ENCODE assay signal across 17 mouse cellular contexts in genomic region chr10:106254106-106254505, GRCm38 (mm10).
"Had no signal": no experiment of that assay in that cellular context is flagged by ENCODE, and none has a peak within 500 bp of the region (broad histone marks: within the 10 kb centered on the region; RNA-seq: fewer than 3 reads in every experiment).

No protein-coding gene starts in this region.

- H3K36me3 ChIP-seq: limb, embryonic 10.5 days; limb, embryonic 13.5 days; liver, embryonic 12.5 days; liver, embryonic 15.5 days had no signal

- H3K27me3 ChIP-seq: limb, embryonic 13.5 days; liver, embryonic 12.5 days; liver, embryonic 15.5 days had no signal

- ATAC-seq: liver, embryonic 12.5 days had no signal

- DNase-seq: kidney, postnatal 14 days; kidney, postnatal 4 days; layer of hippocampus, adult 9-11 months; liver; lung, adult 2 months; lung, postnatal 14 days; lung, postnatal 4 days; midbrain, embryonic 14.5 days; right cerebral cortex, postnatal 14 days; right cerebral cortex, postnatal 4 days; thymus, postnatal 25 days had no signal

- H3K4me1 ChIP-seq: limb, embryonic 10.5 days; limb, embryonic 13.5 days; liver, embryonic 12.5 days; liver, embryonic 15.5 days had no signal

- H3K27ac ChIP-seq: limb, embryonic 10.5 days; limb, embryonic 13.5 days; liver, embryonic 12.5 days; liver, embryonic 15.5 days; stomach, postnatal 0 days had no signal

- H3K9ac ChIP-seq: limb, embryonic 13.5 days; liver, embryonic 12.5 days; liver, embryonic 15.5 days had no signal

- H3K4me3 ChIP-seq: limb, embryonic 10.5 days; limb, embryonic 13.5 days; liver, embryonic 12.5 days; liver, embryonic 15.5 days had no signal

- H3K4me2 ChIP-seq: limb, embryonic 13.5 days; liver, embryonic 12.5 days; liver, embryonic 15.5 days; midbrain, embryonic 11.5 days had no signal

- H3K9me3 ChIP-seq: limb, embryonic 10.5 days; limb, embryonic 13.5 days; liver, embryonic 12.5 days; liver, embryonic 15.5 days had no signal
